Mouse (Mus musculus) spleen, postnatal 10 days (tissue): ENCODE measurements around the gene Fosb.
A peak's percentile ranks its signal among the peaks of the same experiment; 100 is the strongest.

Experiments used
- DNase-seq, 2 experiments: peaks; one replicate each; pipeline ENCODE4 v3.0.0; 2021 to 2022; ENCODE audit warnings: low spot score in 2 of 2

The Fosb gene

GRCm38 (mm10) chr7:19309884-19310641, at the start of gene Fosb:
Fosb (minus strand) TSS chr7:19310051.
- DNase-seq, result peak; percentile 80 to 94

DNA sequence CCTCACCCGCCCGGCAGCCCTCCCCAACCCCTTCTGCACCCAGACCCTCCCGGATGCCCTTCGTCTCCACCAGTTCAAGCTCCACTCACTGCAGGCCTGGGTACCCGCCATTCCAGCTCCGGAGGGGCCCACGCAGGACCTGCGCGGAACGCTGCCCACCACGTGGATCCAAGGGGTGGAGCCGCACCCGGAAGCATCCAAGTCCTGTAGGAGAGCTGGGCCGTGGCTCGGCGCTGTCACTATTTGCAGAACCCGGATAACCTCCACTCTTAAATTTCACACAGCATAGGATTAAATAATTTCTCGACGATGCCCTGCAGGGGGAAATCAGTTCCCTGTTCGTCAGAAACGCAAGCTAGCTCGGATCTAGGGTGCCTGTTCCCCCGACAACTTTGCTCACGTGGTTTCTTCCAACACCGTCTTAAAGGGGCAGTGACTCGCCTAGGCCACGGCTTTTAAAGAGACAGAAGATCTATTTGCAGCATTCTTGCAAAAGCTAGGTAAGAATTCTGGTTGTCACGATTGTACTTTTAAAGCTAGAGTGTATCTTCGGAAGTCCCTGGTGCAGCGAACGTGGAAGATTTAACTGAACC, 49.5 kb upstream of the Fosb start, which contains the start of the genes Cd3eap and Ppp1r13l:
TSS of gene Cd3eap (minus strand) at position 185 of the 593 bp plus-strand sequence.
TSS of gene Ppp1r13l (plus strand) at position 451 of the 593 bp plus-strand sequence.
- peak; percentile 78 to 87 for DNase-seq

GRCm38 (mm10) chr7:19358634-19359033, 48.8 kb upstream of the Fosb start:
- DNase-seq, result peak in 1 of 2 experiments; percentile 23

DNA sequence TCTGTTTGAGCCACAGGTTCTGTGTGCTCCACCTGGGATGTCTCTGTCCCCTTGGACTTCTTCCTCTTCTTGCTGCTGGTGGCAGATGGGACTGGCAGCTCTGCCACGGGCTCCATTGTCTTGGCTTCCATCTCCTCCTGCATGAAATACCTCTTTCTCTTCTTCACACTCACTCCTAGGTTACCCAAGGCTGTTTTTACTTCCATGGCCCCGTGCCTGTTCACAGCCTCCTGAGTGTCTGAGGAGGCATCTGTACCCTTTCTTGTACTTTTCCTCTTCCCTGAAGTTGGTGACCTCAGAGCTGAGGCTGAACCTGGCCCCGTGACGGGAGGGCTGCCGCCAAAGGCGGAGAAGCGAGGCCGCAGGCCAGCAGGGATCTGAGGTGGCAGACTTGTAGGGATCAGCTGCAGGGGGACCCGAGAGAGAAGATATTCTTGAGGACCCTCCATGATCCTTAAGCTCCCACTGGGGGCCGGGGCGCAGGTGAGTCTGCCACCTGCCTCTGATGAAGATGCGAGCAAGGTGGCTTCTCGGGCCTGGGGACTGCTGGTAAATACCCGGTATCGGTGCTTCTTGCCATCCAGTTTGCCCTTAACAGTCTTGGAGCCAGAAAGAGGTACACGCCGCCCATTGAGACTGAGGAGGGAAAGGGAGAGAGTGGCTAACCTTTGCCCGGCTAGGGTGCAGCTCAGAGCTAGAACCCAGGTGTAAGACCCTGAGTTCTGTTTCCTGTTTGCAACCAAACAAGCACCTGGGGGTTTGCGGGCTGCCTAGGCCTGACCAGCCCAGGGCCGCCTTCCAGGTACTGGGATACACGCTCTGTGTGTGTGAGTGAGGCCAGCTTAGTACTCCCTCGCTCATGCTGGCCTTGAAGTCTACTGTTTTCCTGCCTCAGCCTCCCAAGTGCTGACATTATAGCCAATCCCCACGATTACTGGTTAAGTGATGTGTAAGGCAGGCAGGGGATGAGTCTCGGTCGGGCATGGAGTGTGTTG, 47.8 kb upstream of the Fosb start:
- peak in 1 of 2 experiments; percentile 15 for DNase-seq

DNA sequence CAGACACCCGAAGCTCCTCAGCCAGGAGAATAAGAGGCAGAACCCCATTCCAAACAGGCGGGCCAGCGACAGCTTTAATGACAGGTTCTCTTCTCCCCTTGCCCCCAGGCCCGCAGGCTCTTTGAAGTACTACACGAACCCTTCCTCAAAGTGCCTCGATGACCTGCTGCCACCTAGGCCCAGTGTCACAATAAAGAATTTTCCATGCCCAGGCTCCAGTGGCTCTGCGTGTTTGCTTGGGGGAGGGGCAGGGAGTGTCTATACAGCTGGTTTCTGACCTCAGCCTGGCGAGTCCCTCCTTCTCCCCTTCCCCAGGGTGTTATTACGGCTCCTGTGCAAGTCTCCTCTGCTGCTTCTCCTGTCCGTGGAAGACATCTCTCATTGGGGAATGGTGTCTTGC, 46.5 kb upstream of the Fosb start:
- no peak for DNase-seq

- no peak for DNase-seq
These were observed 45.1 kb upstream of the Fosb start for GRCm38 (mm10) chr7:19354991-19355390.

DNA sequence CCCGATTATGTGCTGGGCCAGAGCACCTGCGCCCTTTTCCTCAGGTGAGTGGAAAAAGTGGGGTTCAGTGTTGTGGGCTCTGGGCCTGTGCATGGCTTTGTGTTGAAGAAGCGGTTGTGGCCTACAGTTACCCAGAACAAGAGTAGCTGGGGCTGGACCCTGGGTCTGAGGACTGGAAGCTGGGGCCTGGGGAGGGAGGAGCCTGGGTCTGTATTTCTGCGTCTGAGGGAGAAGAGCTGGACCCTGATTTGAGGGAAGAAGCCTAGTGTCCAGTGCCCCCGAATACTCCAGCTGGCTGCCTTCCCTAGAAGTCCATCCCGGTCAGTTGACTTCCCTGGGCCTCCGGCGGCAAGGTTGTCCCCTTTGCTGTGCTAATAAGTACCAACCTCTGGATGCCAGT, 40.4 kb upstream of the Fosb start:
- DNase-seq, result no peak

GRCm38 (mm10) chr7:19349188-19349915, 39.5 kb upstream of the Fosb start:
- DNase-seq, result no peak

DNA sequence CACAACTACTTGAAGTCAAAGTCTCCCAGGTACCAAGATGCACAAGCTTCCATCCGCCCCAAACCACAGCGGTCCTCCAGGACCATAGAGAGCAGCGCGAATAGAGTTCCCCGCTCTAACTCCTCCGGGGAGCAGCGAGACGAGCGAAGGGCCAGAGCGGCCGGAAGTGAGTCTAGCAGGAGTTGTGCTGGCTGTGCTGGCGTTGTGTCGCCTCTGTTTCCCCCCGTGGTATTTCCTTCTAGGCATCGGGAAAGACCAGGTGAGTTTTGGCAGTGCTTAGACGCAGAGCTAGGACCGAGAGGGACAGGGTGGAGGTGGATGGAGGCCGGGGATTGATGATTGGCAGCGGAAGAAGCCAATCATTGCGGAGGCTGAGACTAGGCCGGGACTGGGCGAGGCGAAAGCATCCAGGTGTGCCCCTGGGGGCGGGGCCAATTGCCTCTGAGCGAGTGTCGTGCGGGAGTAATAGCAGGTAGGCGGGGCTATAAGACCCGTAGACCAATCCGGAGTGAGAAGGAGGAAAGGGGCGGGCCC, 35.2 kb upstream of the Fosb start:
- peak; percentile 90 to 98 for DNase-seq

DNA sequence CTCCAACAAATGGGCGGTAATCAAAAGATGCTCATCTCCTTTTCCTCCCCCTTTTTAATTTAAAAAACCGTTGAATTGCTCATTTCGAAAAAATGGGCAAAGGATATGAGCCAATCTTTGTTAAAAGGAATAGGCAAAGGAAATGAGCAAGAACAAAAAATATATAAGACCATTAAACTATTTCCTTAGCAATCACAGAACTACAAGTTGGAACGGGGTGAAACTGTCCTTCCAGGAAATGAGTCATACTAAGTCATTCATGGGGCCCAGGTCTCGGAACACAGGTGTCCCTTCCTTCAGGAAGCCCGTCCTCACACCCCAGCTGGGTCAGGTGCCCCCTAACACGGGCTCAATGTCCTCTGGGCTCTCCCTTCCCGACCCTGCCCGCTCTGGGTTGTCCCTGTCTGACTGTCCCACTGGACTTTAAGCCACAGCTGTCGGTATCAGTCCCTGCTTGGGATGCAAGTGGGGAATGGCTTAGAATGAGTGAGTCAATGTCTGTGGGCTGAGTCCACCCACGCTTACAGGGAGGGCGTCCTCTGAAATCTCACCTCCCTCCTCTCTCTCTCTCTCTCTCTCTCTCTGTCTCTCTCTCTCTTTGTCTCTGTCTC, 34.5 kb upstream of the Fosb start, which contains the start of gene Ercc1:
TSS of gene Ercc1 (plus strand) at position 542 of the 611 bp plus-strand sequence.
- DNase-seq, result peak in 1 of 2 experiments; percentile 21

DNA sequence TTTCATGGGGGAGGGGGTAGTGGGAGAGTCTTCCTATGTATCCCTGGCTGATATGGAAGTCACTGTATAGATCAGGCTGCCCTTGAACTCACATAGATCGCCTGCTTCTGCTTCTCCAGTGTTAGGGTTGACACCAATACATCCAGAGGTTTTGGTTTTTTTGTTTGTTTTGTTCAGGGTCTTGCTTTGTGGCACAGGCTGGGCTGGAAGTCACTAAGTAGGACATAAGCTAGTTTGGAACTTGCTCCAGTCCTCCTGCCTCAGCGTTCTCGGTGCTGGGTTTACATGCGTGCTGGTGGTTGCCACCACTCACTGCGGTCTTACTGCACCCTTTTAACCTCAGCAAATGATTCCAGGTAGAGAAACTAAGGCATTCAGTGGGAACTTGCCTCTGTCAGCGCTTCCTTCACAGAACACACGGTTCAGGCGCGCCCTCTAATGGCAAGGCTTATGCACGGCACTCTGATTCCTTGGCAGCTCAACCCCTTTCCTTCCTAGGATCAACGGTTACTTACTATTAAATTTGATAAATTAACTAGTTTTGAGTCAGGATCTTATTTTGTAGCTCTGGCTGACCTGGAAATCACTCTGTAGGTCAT, 33.5 kb upstream of the Fosb start:
- peak; percentile 66 to 84 for DNase-seq

GRCm38 (mm10) chr7:19342481-19343027, 32.7 kb upstream of the Fosb start:
- DNase-seq, result peak; percentile 80 to 82

DNA sequence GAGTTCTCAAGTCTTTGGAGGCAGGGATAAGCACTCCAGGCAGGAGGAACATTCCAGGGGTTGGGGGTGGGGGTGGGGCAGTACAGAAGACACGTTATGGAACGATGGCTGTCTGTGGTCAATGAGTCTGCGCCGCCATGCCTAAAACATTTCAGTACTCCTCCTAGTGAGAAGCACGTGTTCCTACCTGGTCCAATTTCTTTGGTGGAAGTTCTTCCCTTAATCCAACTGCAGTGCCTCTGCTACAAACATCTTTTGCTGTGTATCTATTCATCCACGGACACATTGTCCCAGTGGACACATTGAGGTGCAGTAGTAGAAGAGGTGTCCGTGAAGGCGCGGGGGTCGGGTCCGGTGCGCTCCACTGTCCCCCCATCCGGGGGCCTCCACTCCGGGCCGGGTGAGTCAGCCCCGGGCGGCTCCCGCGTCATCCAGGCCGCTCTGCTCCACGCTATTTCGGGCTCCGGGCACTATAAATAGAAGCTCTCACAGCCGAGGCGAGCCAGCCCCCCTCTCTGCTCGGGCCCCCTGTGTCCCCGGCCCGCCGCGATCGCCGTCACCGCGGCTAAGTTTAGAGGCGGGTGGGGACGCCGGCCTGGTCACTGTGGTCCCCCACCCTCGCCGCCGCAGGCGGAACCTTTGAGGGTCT, 32.0 kb upstream of the Fosb start:
- DNase-seq, result no peak

GRCm38 (mm10) chr7:19341250-19341649, 31.4 kb upstream of the Fosb start:
- DNase-seq, result no peak

DNA sequence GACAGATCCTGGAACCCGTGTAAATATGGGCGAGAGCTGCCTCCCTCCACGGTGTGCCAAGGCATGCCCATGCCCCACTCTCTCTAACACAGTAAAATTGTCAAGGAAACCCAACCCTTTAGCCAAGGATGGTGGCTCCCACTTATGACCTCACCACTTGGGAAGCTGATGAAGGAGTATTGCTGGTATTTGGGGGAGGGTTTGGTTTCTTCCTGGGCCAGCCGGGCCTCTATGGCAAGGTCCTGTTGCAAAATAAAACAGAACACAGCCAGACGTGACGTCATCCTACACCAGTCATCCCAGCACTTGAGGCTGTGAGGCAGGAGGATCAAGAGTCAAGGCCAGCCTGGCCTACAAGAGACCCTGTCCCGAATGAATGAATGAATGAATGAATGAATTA, 28.7 kb upstream of the Fosb start:
- no peak for DNase-seq

DNA sequence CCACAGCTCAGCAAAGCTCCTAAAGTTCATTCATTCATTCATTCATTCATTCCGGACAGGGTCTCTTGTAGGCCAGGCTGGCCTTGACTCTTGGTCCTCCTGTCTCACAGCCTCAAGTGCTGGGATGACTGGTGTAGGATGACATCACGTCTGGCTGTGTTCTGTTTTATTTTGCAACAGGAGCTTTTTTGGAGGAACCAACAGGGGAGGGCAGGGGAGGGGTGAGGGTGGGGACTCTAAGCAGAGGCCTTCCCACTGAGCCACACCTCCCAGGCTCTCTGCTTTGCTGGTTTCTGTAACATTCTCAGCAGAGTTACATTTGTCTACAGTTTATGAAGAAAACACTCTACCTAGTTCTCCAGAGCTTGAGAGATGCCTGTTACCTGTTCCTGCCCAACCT, 28.2 kb upstream of the Fosb start:
- DNase-seq, result no peak

GRCm38 (mm10) chr7:19337122-19337521, 27.3 kb upstream of the Fosb start:
- no peak for DNase-seq

- peak in 1 of 2 experiments; percentile 48 for DNase-seq
These were observed 25.7 kb upstream of the Fosb start for GRCm38 (mm10) chr7:19335583-19335982.

DNA sequence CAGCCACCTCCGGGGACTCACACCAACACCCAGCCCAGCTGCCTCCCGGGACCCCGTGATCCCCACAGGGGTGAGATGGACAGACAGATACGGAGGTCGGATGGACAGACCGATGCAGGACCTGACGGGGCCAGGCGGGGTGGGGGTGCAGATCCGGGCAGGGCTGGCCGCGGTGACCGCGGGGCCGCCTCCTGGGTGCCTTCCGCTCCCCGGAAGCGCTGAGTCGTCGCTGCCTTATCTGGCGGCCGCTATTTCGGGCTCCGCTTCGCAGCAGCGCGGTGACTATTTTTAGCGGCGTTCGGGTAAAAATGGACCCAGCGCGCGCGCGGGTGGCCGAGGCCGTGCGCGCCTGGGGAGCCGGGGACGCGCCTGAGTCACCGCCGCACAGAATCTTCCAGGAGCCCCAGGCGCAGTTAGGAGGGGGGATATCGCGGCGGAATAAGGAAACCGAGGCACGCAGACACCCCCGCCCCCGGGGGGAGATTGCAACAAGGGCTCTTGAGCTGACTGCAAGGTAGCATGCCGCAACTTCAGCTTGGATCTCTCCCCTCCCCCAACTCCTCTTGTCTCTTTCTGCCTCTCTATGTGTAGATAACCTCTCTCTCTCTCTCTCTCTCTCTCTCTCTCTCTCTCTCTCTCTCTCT, 23.0 kb upstream of the Fosb start:
- DNase-seq, result peak; percentile 43 to 76
